Mouse (Mus musculus): ENCODE measurements around the gene Dnajc15.

DNA sequence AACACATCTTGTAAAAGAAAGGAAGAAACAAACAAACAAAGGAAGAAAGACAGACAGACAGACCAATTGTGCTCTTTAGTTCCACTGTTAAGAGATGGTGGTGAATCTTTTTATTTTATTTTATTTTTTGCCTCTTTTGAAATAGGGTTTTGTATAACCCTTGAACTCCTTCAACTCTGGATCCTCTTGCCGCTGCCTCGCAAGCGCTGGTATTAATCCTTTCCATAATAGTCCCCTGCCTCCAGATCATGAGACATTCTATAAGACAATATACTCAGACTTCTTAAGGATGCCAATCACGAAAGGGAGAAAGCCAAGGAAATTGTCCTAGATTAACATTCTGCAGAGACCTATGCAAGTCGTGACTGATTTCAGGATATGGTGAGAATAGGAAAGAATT lies 40.9 kb upstream of the Dnajc15 start:
- no peak for TF ChIP-seq CTCF (IDR thresholded peaks at IDR 0.05; ENCODE audit: control insufficient read depth, insufficient read depth, insufficient read length)
- no peak for TF ChIP-seq MAX (IDR thresholded peaks at IDR 0.05)
- no peak for TF ChIP-seq MYOD1 (IDR thresholded peaks at IDR 0.05; ENCODE audit: control insufficient read depth, insufficient read length, low read depth)
- TF ChIP-seq MYOG (IDR thresholded peaks at IDR 0.05; ENCODE audit: control insufficient read depth, extremely low read depth, insufficient read length), result no peak
- TF ChIP-seq USF1 (IDR thresholded peaks at IDR 0.05; ENCODE audit: low read depth), result no peak
- TF ChIP-seq FOSL1 (IDR thresholded peaks at IDR 0.05; ENCODE audit: insufficient read depth, low read length, poor library complexity, severe bottlenecking), result no peak
- no peak for TF ChIP-seq CEBPB (IDR thresholded peaks at IDR 0.05; ENCODE audit: low read depth)
